Mouse (Mus musculus) thymus, postnatal 10 days (tissue): Measurements from ENCODE around the gene Zfp455.
"Not testable (repeated sequence)": the region's sequence is repeated elsewhere in the genome, so short reads cannot be mapped to it uniquely, and the experiment has no call there.

Source experiments
- DNase-seq, 2 experiments: peaks; one replicate each; pipeline ENCODE4 v3.0.0; 2021; ENCODE audit warnings: low spot score in 2 of 2

Zfp455 gene

DNA sequence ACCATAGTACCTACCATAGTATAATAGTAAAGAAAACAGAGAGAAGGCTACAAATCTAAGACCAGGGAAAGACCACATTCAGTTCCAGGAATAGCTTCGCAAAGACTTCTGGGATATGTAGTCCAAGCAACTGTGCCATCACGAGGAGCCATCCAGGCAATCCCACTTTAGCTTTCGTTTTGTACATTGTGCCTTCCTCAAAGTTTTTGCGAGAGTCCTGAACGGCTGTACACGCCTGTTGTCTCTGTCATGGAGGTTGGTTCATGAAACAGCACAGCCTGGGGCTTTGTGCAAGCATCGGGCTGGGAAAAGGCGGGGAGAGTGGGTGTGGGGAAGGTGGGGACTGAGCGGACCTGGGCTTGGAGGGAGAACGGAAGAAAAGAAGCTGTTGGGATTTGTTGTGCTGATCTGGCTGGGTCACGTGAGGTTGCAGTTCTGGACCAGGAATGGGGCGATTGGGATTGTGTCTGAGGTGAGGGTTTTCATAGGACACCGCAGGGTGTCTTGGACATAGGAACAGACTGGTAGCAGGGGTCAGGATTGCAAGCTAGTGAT lies at the start of gene Zfp455:
Gene Zfp455, plus strand, starts transcription at position 167 of the 555 bp plus-strand sequence.
- DNase-seq: peak; percentile 14 to 27

DNA sequence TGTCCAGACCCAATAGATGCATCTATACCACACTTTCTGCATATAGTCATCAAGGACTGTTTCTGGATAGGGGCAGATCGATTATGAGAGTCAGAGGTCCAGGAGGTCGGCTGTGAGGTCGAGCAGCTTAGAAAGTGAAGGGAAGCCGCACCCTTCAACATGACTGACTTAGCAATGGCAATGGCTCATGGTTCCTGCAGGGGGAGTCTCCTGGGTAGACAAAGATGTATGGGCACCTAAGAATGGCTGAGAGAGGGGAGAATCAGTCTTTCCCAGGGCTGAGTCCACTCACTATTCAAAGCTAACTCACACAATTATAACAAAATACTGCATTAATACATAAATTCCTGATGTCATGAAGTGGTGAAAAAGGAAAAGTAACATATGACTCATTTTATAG lies 28.2 kb upstream of the Zfp455 start:
- not testable (repeated sequence) for DNase-seq

DNA sequence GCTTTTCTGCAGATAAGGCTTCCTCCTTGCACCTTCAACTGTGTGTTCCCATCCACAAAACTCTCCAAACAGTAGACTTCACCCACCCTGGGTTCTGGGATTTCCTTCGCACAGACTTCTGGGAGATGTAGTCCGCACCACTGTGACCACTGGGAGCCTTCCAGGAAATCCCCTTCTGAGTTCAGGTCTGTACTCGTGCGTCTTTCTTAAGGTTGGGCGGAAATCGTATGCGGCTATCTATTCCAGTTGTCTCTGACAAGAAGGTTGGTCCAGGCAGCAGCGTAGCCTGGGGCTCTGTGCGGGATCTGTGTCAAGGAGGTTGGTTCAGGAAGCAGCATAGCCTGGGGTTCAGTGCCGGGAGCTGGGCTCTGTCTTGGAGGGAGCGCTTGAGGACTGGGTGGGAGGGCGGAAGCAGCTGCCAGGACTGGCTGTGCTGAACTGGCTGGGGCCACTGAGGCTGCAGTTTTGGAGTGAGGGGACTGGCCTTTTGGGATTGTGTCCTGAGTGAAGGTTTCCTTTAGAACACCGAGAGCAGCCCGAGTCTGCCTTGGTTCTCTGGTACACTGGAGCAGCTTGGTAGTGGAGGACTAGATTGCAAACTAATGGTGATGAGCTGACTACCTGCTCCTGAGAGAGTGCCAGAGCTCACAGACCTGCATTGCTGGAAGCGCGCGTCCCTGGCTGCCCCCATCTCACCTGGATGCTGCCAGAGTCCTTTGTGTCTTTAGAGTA lies 21.1 kb upstream of the Zfp455 start, which contains the start of gene Rsl1:
Gene Rsl1, plus strand, starts transcription at position 192 of the 732 bp plus-strand sequence.
- DNase-seq: peak; percentile 58 to 61

DNA sequence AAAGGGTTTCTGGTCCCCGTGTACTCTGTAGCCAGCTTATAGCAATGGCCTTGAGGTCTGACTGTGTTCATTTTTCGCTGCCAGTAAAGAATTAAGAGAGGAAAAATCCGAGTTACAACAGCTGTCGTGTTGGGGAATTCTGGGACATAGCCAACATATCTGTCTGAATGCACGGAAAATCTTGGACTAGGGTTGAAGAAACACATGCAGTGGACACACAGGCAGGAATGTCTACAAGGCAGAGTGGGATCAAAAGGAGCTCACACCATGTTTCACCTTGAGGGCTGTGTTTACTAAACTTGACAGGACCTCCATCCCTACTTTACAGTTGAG lies 20.6 kb upstream of the Zfp455 start:
- DNase-seq: no peak

DNA sequence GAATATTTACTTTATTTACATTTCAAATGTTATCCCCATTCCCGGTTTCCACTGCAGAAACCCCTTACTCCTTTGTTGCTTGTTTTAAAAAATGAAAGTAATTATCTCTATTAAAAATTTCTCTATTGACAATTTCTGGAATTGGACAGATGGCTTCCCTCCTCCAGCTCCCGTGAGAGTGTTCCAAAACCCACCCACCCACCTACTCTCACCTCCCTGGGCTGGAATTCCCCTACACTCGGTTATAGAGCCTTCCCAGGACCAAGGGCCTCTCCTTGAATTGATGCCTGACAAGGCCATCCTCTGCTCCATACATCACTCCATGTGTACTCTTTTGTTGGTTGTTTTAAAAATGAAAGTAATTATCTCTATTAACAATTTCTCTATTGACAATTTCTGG lies 7.3 kb downstream of the Zfp455 start:
- no peak for DNase-seq

DNA sequence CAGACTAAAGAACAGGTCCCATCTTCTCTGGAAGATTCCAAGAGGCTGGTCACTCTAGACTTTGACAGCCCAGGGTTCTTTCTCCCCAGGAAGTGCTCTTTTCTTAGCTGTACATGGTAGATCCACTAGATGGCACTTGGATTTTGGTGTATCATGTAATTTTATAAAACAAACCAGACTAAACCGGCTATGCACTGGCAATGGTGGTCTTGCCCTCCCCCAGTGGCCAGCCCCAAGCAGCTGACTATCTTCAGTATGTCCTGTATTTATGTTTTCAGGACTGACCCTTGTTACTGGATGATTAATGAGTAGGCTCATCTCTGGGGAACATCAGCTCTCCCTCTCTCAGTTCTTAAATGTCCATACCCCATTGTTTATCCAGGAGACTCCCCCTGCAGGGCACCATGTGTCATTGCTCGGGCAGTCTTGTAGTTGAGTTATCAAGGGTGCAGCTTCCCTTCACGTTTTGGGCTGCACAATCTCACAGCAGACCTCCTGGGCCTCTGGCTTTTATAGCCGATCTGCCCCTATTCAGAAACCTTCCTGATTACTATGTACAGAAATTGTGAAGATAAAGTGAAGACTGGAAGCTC lies 19.8 kb downstream of the Zfp455 start:
- DNase-seq: peak in 1 of 2 experiments; percentile 8
